Mouse (Mus musculus) small intestine, adult 2 months (tissue): ENCODE measurements around the gene Dusp5.

Source experiments
- CTCF ChIP-seq: fragments of 200-500 bp; IDR thresholded peaks from 2 replicates; pipeline ENCODE4 v1.5.1; 2012; ENCODE audit warnings: low read depth, mild to moderate bottlenecking, control low read depth, inconsistent platforms, low read length, moderate library complexity, mixed read lengths; ENCODE audit not compliant: insufficient replicate concordance, insufficient read length; ENCODE audit errors: extremely low read depth
- POLR2A ChIP-seq: fragments of 200-500 bp; IDR thresholded peaks from 2 replicates; pipeline ENCODE4 v1.6.1; 2012; ENCODE audit warnings: low read depth, mild to moderate bottlenecking, control low read depth, inconsistent platforms, low read length, moderate library complexity

DNA sequence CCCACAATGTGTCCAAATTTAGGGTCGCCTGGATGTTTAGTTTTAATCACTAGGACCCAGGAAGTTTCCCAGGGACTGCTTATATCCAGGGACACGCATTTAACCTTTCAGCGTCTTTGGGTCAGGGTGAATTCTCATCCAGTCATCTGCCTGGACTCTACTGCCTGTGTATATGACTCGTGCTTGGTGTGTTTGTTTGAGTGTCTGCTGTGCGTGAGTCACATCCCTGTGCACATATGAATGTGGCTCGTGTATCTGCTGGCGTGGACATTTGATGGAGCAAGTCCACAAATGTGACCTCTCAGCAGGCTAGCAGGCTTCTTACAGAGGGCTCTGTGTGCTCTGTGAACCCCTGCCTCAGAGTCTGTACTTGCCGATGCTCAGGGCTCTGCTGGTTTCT is 38.0 kb upstream of the Dusp5 start:
- TF ChIP-seq CTCF, result no peak
- no peak for TF ChIP-seq POLR2A
